35 mouse cellular contexts compared by ENCODE assay signal in the genomic region with DNA sequence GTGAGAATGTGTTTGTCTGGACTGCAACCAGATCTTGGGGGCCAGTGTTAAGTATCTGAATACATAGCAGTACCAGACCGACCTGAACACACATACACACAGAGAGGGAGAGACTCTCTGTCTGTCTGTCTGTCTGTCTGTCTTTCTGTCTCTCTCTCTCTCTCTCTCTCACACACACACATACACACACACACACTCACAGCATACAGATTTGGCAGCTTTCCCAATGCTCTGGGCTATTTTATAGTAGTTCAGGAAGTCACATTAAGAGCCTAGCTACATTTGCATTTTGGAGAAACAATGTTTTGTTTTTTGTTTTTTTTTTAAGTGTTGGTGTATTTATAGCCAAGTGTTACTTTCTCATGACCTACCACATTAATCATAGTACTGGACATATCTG. TPM values are rescaled to one million over a fixed set of nuclear protein-coding genes. Genes with fewer than 3 reads are reported as not detected.
A peak's percentile ranks its signal among the peaks of the same experiment; 100 is the strongest.
DNase-seq lines count a peak whose midpoint lies in the region; ATAC-seq and TF ChIP-seq lines count a peak whose summit lies in the region.
"Had no signal": no experiment of that assay in that cellular context is flagged by ENCODE, and none has a peak within 500 bp of the region (broad histone marks: within the 10 kb centered on the region; RNA-seq: fewer than 3 reads in every experiment).

No protein-coding gene starts in this region.

- 55% methylated on average over 1 of the region's 1 CpGs for WGBS in kidney, embryonic 14.5 days
- WGBS in lung, embryonic 15.5 days, result 22% methylated on average over 1 of the region's 1 CpGs

- ATAC-seq in kidney, embryonic 14.5 days (ENCODE audit: low FRiP score, low TSS enrichment), result no peak
- ATAC-seq in lung, embryonic 15.5 days (ENCODE audit: borderline replicate concordance, extremely low read depth, low FRiP score, low TSS enrichment), result no peak
- ATAC-seq: forebrain, embryonic 15.5 days; hindbrain, embryonic 16.5 days; midbrain, embryonic 13.5 days; Patski had no signal

- no peaks in the 10 kb centered on the region for H3K9me3 ChIP-seq in kidney, embryonic 14.5 days (ENCODE audit: control insufficient read depth, low read length)
- H3K9me3 ChIP-seq in lung, embryonic 15.5 days, result no peaks in the 10 kb centered on the region
- H3K9me3 ChIP-seq in MEL (replicated peaks; ENCODE audit: insufficient read depth, low read length), result no peaks in the 10 kb centered on the region
- H3K9me3 ChIP-seq: embryonic facial prominence, embryonic 13.5 days; forebrain, embryonic 10.5 days; forebrain, embryonic 15.5 days; heart, embryonic 10.5 days; heart, embryonic 15.5 days; limb, embryonic 15.5 days; liver, embryonic 13.5 days; midbrain, embryonic 13.5 days; neural tube, embryonic 13.5 days had no signal

- TF ChIP-seq POLR2A in MEL (IDR thresholded peaks at IDR 0.05; ENCODE audit: control insufficient read depth in 1 of 2, insufficient read depth in 1 of 2, low read depth in 1 of 2, low read length in 2 of 2, poor library complexity in 1 of 2), result no peak

- H3K27me3 ChIP-seq in kidney, embryonic 14.5 days (ENCODE audit: control insufficient read depth, insufficient read depth, low read length), result no peaks in the 10 kb centered on the region
- no peaks in the 10 kb centered on the region for H3K27me3 ChIP-seq in lung, embryonic 15.5 days
- peaks cover 0 to 1% of the 10 kb centered on the region in 2 experiments; a peak in 2 of 4 replicates for H3K27me3 ChIP-seq in MEL (ENCODE audit: control insufficient read depth in 1 of 2, insufficient read depth in 2 of 2, low read length in 2 of 2)
- H3K27me3 ChIP-seq: CH12.LX; embryonic facial prominence, embryonic 13.5 days; forebrain, embryonic 15.5 days; heart, embryonic 15.5 days; limb, embryonic 15.5 days; liver, embryonic 13.5 days; midbrain, embryonic 13.5 days; neural tube, embryonic 13.5 days; Patski had no signal

- no peak for TF ChIP-seq EP300 in MEL (IDR thresholded peaks at IDR 0.05; ENCODE audit: low read depth in 1 of 2, low read length in 2 of 2)

- H3K9ac ChIP-seq in kidney, embryonic 14.5 days (ENCODE audit: low read depth, low read length), result no peak overlapping the region
- H3K9ac ChIP-seq in lung, embryonic 15.5 days, result no peak overlapping the region
- no peak overlapping the region for H3K9ac ChIP-seq in MEL (ENCODE audit: control insufficient read depth, low read depth, low read length, poor library complexity, severe bottlenecking)
- H3K9ac ChIP-seq: embryonic facial prominence, embryonic 13.5 days; forebrain, embryonic 15.5 days; heart, embryonic 15.5 days; limb, embryonic 15.5 days; liver, embryonic 13.5 days; midbrain, embryonic 13.5 days; neural tube, embryonic 13.5 days had no signal

- H3K4me1 ChIP-seq in kidney, embryonic 14.5 days (ENCODE audit: control insufficient read depth, insufficient read depth, low read length), result peaks cover 37% of the 10 kb centered on the region
- peaks cover 60% of the 10 kb centered on the region for H3K4me1 ChIP-seq in lung, embryonic 15.5 days
- peaks cover 0 to 14% of the 10 kb centered on the region in 2 experiments; a peak in 2 of 4 replicates for H3K4me1 ChIP-seq in MEL (ENCODE audit: control insufficient read depth in 1 of 2, insufficient read depth in 2 of 2, low read length in 2 of 2)
- H3K4me1 ChIP-seq: forebrain, embryonic 15.5 days had no signal

- H3K4me3 ChIP-seq in kidney, embryonic 14.5 days (ENCODE audit: low read length), result no peak overlapping the region
- H3K4me3 ChIP-seq in lung, embryonic 15.5 days, result no peak overlapping the region
- no peak overlapping the region for H3K4me3 ChIP-seq in MEL (ENCODE audit: control insufficient read depth in 1 of 2, insufficient read depth in 1 of 2, low read depth in 2 of 2, low read length in 2 of 2)
- H3K4me3 ChIP-seq: embryonic facial prominence, embryonic 13.5 days; forebrain, embryonic 10.5 days; forebrain, embryonic 15.5 days; heart, embryonic 10.5 days; heart, embryonic 15.5 days; limb, embryonic 15.5 days; liver, embryonic 13.5 days; midbrain, embryonic 13.5 days; neural tube, embryonic 13.5 days had no signal

- H3K79me2 ChIP-seq in MEL (ENCODE audit: control insufficient read depth, insufficient read depth, low read length, poor library complexity), result no peaks in the 10 kb centered on the region

- peak overlapping the region; percentile 44; the same call in 1 of the 2 replicates for H3K27ac ChIP-seq in kidney, embryonic 14.5 days (ENCODE audit: low read depth, low read length)
- peak overlapping the region; percentile 77 for H3K27ac ChIP-seq in lung, embryonic 15.5 days
- H3K27ac ChIP-seq in MEL (ENCODE audit: control insufficient read depth, low read depth, low read length), result no peak overlapping the region
- H3K27ac ChIP-seq: embryonic facial prominence, embryonic 13.5 days; forebrain, embryonic 10.5 days; forebrain, embryonic 15.5 days; heart, embryonic 10.5 days; heart, embryonic 15.5 days; limb, embryonic 15.5 days; liver, embryonic 13.5 days; midbrain, embryonic 13.5 days; neural tube, embryonic 13.5 days had no signal

- TF ChIP-seq RAD21 in MEL (IDR thresholded peaks at IDR 0.05; ENCODE audit: low read depth, low read length), result no peak

- no peaks in the 10 kb centered on the region for H3K36me3 ChIP-seq in kidney, embryonic 14.5 days (ENCODE audit: control insufficient read depth, insufficient read depth, low read length)
- H3K36me3 ChIP-seq in lung, embryonic 15.5 days, result no peaks in the 10 kb centered on the region
- H3K36me3 ChIP-seq in MEL (ENCODE audit: control insufficient read depth in 1 of 2, insufficient read depth in 2 of 2, low read length in 2 of 2), result peaks cover 0 to 9% of the 10 kb centered on the region in 2 experiments; a peak in 2 of 4 replicates
- H3K36me3 ChIP-seq: embryonic facial prominence, embryonic 13.5 days; forebrain, embryonic 10.5 days; forebrain, embryonic 15.5 days; heart, embryonic 10.5 days; heart, embryonic 15.5 days; limb, embryonic 15.5 days; liver, embryonic 13.5 days; midbrain, embryonic 13.5 days; neural tube, embryonic 13.5 days had no signal

- DNase-seq in kidney, adult 11 months, result no peak
- DNase-seq in lung, postnatal 14 days, result no peak
- DNase-seq in 3T3-L1 (ENCODE audit: low read depth, low spot score) (peak; percentile 34), MEL (ENCODE audit: low read depth, low spot score) (peak; percentile 47)
- DNase-seq in cerebellum, adult 18-20 months, result no peak
- no peak for DNase-seq in yolk sac, embryonic 10.5 days (ENCODE audit: low spot score)
- DNase-seq: cerebellum, adult 11 months; cerebellum, postnatal 10 days; gastrocnemius, postnatal 10 days; left cerebral cortex, postnatal 4 days; liver, embryonic 13.5 days; right cerebral cortex, postnatal 4 days; thymus, postnatal 4 days had no signal

- no peak overlapping the region for H3K4me2 ChIP-seq in kidney, embryonic 14.5 days (replicated peaks; ENCODE audit: low read depth, low read length)
- peak overlapping the region; percentile 15; the same call in 1 of the 2 replicates for H3K4me2 ChIP-seq in lung, embryonic 15.5 days
- H3K4me2 ChIP-seq: embryonic facial prominence, embryonic 13.5 days; forebrain, embryonic 15.5 days; heart, embryonic 15.5 days; limb, embryonic 15.5 days; liver, embryonic 13.5 days; midbrain, embryonic 13.5 days; neural tube, embryonic 13.5 days had no signal

- TF ChIP-seq CTCF in MEL (IDR thresholded peaks at IDR 0.05 in 2 of 3, conservative IDR thresholded peaks at IDR 0.05 in 1 of 3; ENCODE audit: control insufficient read depth in 1 of 3, insufficient read depth in 1 of 3, low read depth in 2 of 3, low read length in 3 of 3, poor library complexity in 1 of 3, severe bottlenecking in 1 of 3), result no peak

TF ChIP-seq in MEL, 35 proteins besides CTCF, POLR2A, EP300 and RAD21:
- TF ChIP-seq UBTF (IDR thresholded peaks at IDR 0.05; ENCODE audit: borderline replicate concordance, insufficient read depth, low read depth, low read length) (no peak), CHD1 (IDR thresholded peaks at IDR 0.05; ENCODE audit: low read depth, low read length) (no peak), MXI1 (IDR thresholded peaks at IDR 0.05; ENCODE audit: low read depth, low read length) (no peak), MYC (IDR thresholded peaks at IDR 0.05; ENCODE audit: low read depth, low read length) (no peak)

RNA-seq across cellular contexts. Expression of a gene that starts 4.8 kb away (rescaled TPM):
- 0.74 and 0.89 TPM in 2 replicates for polyA plus RNA-seq in kidney, embryonic 14.5 days (2014; fragmentation: Nextera tagmentation; extraction: Ambion mirVana)
- 0.14 and 0.24 TPM in 2 replicates for polyA plus RNA-seq in lung, embryonic 15.5 days (2015; fragmentation: Nextera tagmentation; extraction: Ambion mirVana)
- total RNA-seq in MEL (2012; rRNA removed), result not detected in 2 replicates
- not detected for polyA plus RNA-seq in MEL (2012; ENCODE audit: insufficient read depth in 1 of 2, insufficient read length in 2 of 2, low read depth in 1 of 2, low replicate concordance in 2 of 2, missing spikeins in 1 of 2)
- total RNA-seq: CH12.LX; common myeloid progenitor, adult 5-6 weeks; ES-E14; layer of hippocampus, adult 8-10 months; layer of hippocampus, postnatal 25 days; left cerebral cortex, adult 8-10 months; left cerebral cortex, postnatal 4 days; megakaryocyte-erythroid progenitor cell, adult 5-6 weeks had no signal
- polyA plus RNA-seq: C2C12; embryonic facial prominence, embryonic 13.5 days; forebrain, embryonic 10.5 days; forebrain, embryonic 15.5 days; heart, embryonic 15.5 days; hindbrain, embryonic 16.5 days; liver, embryonic 13.5 days; midbrain, embryonic 13.5 days; spleen, adult 2 months; testis, adult 2 months had no signal

RNA-seq across cellular contexts. Expression of a gene that starts 27.5 kb away (rescaled TPM):
- polyA plus RNA-seq in kidney, embryonic 14.5 days (2014; fragmentation: Nextera tagmentation; extraction: Ambion mirVana), result 136 and 160 TPM in 2 replicates
- 179 and 181 TPM in 2 replicates for polyA plus RNA-seq in lung, embryonic 15.5 days (2015; fragmentation: Nextera tagmentation; extraction: Ambion mirVana)
- 111 and 144 TPM in 2 replicates for total RNA-seq in MEL (2012; rRNA removed)
- 100 to 1,000 TPM in 1 of 2 experiments, not detected in 1; 116 TPM for polyA plus RNA-seq in MEL (2012; ENCODE audit: insufficient read depth in 1 of 2, insufficient read length in 2 of 2, low read depth in 1 of 2, low replicate concordance in 2 of 2, missing spikeins in 1 of 2)

RNA-seq across cellular contexts. Expression of a gene that starts 50.3 kb away (rescaled TPM):
- 22.1 and 35.0 TPM in 2 replicates for polyA plus RNA-seq in kidney, embryonic 14.5 days (2014; fragmentation: Nextera tagmentation; extraction: Ambion mirVana)
- 18.4 and 18.7 TPM in 2 replicates for polyA plus RNA-seq in lung, embryonic 15.5 days (2015; fragmentation: Nextera tagmentation; extraction: Ambion mirVana)
- total RNA-seq in MEL (2012; rRNA removed), result 9.1 and 14.6 TPM in 2 replicates
- polyA plus RNA-seq in MEL (2012; ENCODE audit: insufficient read depth in 1 of 2, insufficient read length in 2 of 2, low read depth in 1 of 2, low replicate concordance in 2 of 2, missing spikeins in 1 of 2), result 1 to 10 TPM in 1 of 2 experiments, not detected in 1; 7.5 TPM

Comparison
In these comparisons a context has a peak if more than half of its experiments do, and no peak if none do; other contexts are left out.
1. DNase-seq: peak in 3T3-L1 (single experiment) and MEL (single experiment); none in kidney, adult 11 months (single experiment), lung, postnatal 14 days (single experiment), cerebellum, adult 18-20 months (0 of 2) and yolk sac, embryonic 10.5 days (single experiment).